Mouse (Mus musculus) ovary, postnatal 10 days (tissue): ENCODE results near the gene Gm5415.
"Not testable (repeated sequence)": the region's sequence is repeated elsewhere in the genome, so short reads cannot be mapped to it uniquely, and the experiment has no call there.

Source experiments
- DNase-seq: peaks from one replicate; pipeline ENCODE4 v3.0.0; 2022; ENCODE audit warnings: low spot score

Gm5415 gene

DNA sequence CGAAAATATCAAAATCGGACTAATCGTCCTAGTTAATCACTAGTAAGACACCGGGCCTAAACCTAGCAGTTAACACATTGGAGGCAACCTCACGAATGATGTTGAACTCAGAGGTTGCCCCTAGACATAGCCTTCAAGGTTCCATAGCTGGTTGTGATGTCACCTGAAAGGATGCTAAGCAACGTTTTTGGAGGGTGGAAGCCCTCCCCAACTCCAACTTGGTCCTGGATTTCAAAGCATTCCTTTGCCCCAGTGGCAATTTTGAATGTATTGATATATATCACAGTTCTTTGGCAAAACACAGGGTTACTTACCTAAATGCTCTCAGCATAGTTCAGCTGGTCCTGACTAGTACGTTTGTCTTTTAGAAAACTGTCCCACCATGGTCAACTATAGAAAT lies at the start of gene Gm5415:
Gene Gm5415 (minus strand): TSS at position 101 of the 400 bp plus-strand sequence.
- not testable (repeated sequence) for DNase-seq

DNA sequence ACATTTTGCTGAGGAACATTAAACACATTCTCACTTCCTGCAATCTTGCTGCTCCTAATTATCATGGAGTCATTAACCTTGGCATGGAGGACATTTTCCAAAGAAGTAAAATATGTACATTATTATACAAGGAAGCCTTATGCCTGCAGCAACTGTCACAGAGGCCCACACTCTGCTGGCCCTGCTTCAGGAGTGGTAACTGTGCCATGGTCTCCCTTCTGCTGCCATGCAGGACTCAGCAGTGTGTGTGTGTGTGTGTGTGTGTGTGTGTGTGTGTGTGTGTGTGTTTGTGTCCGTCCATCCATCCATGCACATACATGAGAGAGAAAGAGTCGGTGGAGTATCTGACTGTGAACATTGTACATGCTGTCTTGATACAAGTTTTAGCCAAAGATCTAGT lies 21.8 kb upstream of the Gm5415 start:
- no peak for DNase-seq

DNA sequence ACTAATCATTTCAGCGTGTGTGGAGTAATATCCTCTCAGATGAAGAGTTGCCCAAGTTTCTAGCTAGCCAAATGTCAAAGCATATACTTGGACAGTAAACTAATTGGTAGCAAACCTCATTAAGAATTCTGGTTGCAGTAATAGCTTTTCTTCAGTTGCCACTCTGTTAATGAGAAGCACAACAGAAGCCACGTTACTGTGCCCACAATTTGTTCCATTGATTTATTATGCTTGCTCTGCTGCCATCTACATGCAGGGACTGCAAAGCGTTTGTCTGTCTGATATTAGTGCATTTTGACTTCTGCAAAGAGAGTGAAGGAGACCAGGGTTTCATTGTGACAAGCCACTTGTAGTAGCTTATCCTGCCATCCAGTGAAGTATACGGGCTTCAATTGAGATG lies 6.8 kb upstream of the Gm5415 start:
- no peak for DNase-seq

DNA sequence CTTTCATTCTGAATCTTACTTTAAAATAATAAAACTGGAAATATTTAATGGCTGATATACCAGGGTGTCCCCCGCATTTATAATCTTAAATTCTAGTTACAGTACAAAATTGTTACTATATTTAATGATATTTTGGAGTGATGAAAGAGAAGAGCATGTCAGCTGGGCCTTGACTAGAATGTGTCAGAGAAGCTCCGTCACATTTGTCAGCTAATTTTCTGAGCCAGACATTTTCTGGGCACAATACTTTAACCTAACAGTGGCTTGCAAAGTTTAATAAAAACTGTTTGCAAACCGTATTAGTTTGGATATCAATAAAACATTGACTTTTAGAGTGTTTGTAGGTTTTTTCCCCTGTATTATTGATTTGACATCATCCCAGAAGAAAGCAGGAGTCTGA lies 6.4 kb upstream of the Gm5415 start:
- no peak for DNase-seq

DNA sequence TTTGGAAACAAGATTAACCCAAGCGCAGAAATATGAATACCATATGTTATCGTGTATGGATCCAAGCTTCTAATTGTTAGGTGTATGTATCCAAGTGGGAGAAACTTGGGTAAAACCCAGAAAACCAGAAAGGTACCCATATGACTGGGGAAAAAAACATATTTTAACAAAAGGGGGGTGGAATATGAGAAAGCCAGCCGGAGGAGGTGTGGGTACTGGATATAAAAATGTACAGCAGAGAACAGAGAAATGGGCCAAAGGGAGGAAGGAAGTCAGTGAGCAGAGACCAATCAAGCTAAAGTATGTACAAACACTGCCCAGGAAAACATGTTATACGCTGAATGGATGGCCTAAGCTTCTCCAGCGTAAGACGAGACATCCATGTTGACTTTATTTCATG lies 43.7 kb downstream of the Gm5415 start:
- DNase-seq: no peak
